Mouse (Mus musculus) limb, embryonic 11.5 days (tissue): ENCODE results near the gene Abr. TPM values are rescaled to one million over a fixed set of nuclear protein-coding genes. Genes with fewer than 3 reads are reported as not detected.
A peak's percentile ranks its signal among the peaks of the same experiment; 100 is the strongest.

ENCODE experiments used
- ATAC-seq: fragments of 200-750 bp; cut with Nextera tagmentation; 2 replicates; pipeline ENCODE4 v1.8.0; 2017; ENCODE audit warnings: low read depth; ENCODE audit not compliant: insufficient number of reproducible peaks, low FRiP score, low TSS enrichment
- DNase-seq: peaks from one replicate; pipeline ENCODE4 v3.0.0-alpha.2; 2015; ENCODE audit warnings: low spot score
- H3K27ac ChIP-seq: fragments of 300-500 bp; sonication (generic); replicated peaks from 2 replicates; pipeline ENCODE4 v1.5.1; 2014; ENCODE audit warnings: low read depth, mild to moderate bottlenecking, low read length
- H3K27me3 ChIP-seq: fragments of 300-500 bp; sonication (generic); 2 replicates; pipeline ENCODE4 v1.6.1; 2014; ENCODE audit warnings: mild to moderate bottlenecking, low read length, mixed read lengths; ENCODE audit not compliant: control insufficient read depth, insufficient read depth
- H3K36me3 ChIP-seq: fragments of 300-500 bp; sonication (generic); 2 replicates; pipeline ENCODE4 v1.6.1; 2014; ENCODE audit warnings: mild to moderate bottlenecking, low read length, moderate library complexity, mixed read lengths; ENCODE audit not compliant: control insufficient read depth, insufficient read depth
- H3K4me1 ChIP-seq: fragments of 300-500 bp; sonication (generic); 2 replicates; pipeline ENCODE4 v1.6.1; 2014; ENCODE audit warnings: low read length, mixed read lengths; ENCODE audit not compliant: control insufficient read depth, insufficient read depth
- H3K4me2 ChIP-seq: fragments of 300-500 bp; sonication (generic); 2 replicates; pipeline ENCODE4 v1.6.1; 2014; ENCODE audit warnings: low read depth, mild to moderate bottlenecking, moderate library complexity; ENCODE audit not compliant: severe bottlenecking
- H3K4me3 ChIP-seq: fragments of 300-500 bp; sonication (generic); 2 replicates; pipeline ENCODE4 v1.5.1; 2014; ENCODE audit warnings: low read depth, low read length
- H3K9ac ChIP-seq: fragments of 300-500 bp; sonication (generic); 2 replicates; pipeline ENCODE4 v1.6.1; 2014; ENCODE audit warnings: mild to moderate bottlenecking, low read length
- H3K9me3 ChIP-seq: fragments of 300-500 bp; sonication (generic); 2 replicates; pipeline ENCODE4 v1.6.1; 2016; ENCODE audit warnings: low read length; ENCODE audit not compliant: control insufficient read depth
- WGBS: fragments of 180-500 bp; shearing (Covaris S2); extraction: QIAGEN DNeasy Blood & Tissue Kit; methylation state at CpG from one replicate; pipeline ENCODE4 v1.1.7; 2014; 5-methylcytosine and 5-hydroxymethylcytosine counted together
- polyA plus RNA-seq: library from polyadenylated mRNA; unstranded; fragments of >200 nt; fragmentation: Nextera tagmentation; extraction: Ambion mirVana; gene quantifications from 2 replicates; pipeline ENCODE4 v1.2.1, GENCODE M21; 2014

Abr gene
- polyA plus RNA-seq, 1 experiment from 2014 or later = 45.2 TPM

- peak overlapping the region; percentile 82 for H3K4me3 ChIP-seq
- H3K27me3 ChIP-seq = no peaks in the 10 kb centered on the region
- ATAC-seq (no peak), DNase-seq (no peak)
- 4% methylated on average over 10 of the region's 10 CpGs for WGBS
- H3K4me1 ChIP-seq = peaks cover 39% of the 10 kb centered on the region
- peak overlapping the region; percentile 92 for H3K4me2 ChIP-seq
- H3K9ac ChIP-seq = peak overlapping the region; percentile 88
- H3K9me3 ChIP-seq = no peaks in the 10 kb centered on the region
- no peaks in the 10 kb centered on the region for H3K36me3 ChIP-seq
- no peak overlapping the region for H3K27ac ChIP-seq
Observed at GRCm38 (mm10) chr11:76570201-76570731, 51.8 kb downstream of the Abr start.

- Histone ChIP-seq H3K36me3 (no peaks in the 10 kb centered on the region), H3K4me1 (peaks cover 39% of the 10 kb centered on the region), H3K9me3 (no peaks in the 10 kb centered on the region), H3K9ac (no peak overlapping the region), H3K4me2 (peak overlapping the region; percentile 92), H3K27ac (no peak overlapping the region), H3K4me3 (peak overlapping the region; percentile 82; the same call in 1 of the 2 replicates), H3K27me3 (no peaks in the 10 kb centered on the region)
- ATAC-seq (no peak), DNase-seq (no peak)
- WGBS = 35% methylated on average over 3 of the region's 3 CpGs
Observed at GRCm38 (mm10) chr11:76569436-76569835, 52.7 kb downstream of the Abr start.

GRCm38 (mm10) chr11:76566081-76566480 lies 56.0 kb downstream of the Abr start:
- H3K27me3 ChIP-seq = no peaks in the 10 kb centered on the region
- H3K4me1 ChIP-seq = peaks cover 32% of the 10 kb centered on the region
- DNase-seq = no peak
- WGBS = 53% methylated on average over 3 of the region's 3 CpGs
- no peaks in the 10 kb centered on the region for H3K9me3 ChIP-seq
- H3K36me3 ChIP-seq = no peaks in the 10 kb centered on the region
- H3K4me2 ChIP-seq = no peak overlapping the region
- no peak overlapping the region for H3K4me3 ChIP-seq
- ATAC-seq = no peak
- no peak overlapping the region for H3K9ac ChIP-seq
- no peak overlapping the region for H3K27ac ChIP-seq

- no peak overlapping the region for H3K4me2 ChIP-seq
- H3K9me3 ChIP-seq = no peaks in the 10 kb centered on the region
- no peaks in the 10 kb centered on the region for H3K27me3 ChIP-seq
- no peaks in the 10 kb centered on the region for H3K36me3 ChIP-seq
- DNase-seq (no peak), ATAC-seq (no peak)
- no peak overlapping the region for H3K27ac ChIP-seq
- H3K9ac ChIP-seq = no peak overlapping the region
- H3K4me1 ChIP-seq = peaks cover 14% of the 10 kb centered on the region
- 38% methylated on average over 3 of the region's 3 CpGs for WGBS
- no peak overlapping the region for H3K4me3 ChIP-seq
Observed at GRCm38 (mm10) chr11:76562584-76562983, 59.5 kb downstream of the Abr start.

GRCm38 (mm10) chr11:76562165-76562564 lies 59.9 kb downstream of the Abr start:
- Histone ChIP-seq H3K9ac (no peak overlapping the region), H3K27me3 (no peaks in the 10 kb centered on the region), H3K27ac (no peak overlapping the region), H3K36me3 (no peaks in the 10 kb centered on the region), H3K9me3 (no peaks in the 10 kb centered on the region), H3K4me1 (peaks cover 11% of the 10 kb centered on the region), H3K4me3 (no peak overlapping the region), H3K4me2 (no peak overlapping the region)
- ATAC-seq (no peak), DNase-seq (no peak)
- WGBS = 34% methylated on average over 4 of the region's 4 CpGs

GRCm38 (mm10) chr11:76557837-76558236 lies 64.3 kb downstream of the Abr start:
- no peaks in the 10 kb centered on the region for H3K9me3 ChIP-seq
- H3K4me3 ChIP-seq = no peak overlapping the region
- no peak overlapping the region for H3K9ac ChIP-seq
- no peak overlapping the region for H3K27ac ChIP-seq
- ATAC-seq = no peak
- H3K36me3 ChIP-seq = no peaks in the 10 kb centered on the region
- no peaks in the 10 kb centered on the region for H3K27me3 ChIP-seq
- H3K4me2 ChIP-seq = no peak overlapping the region
- DNase-seq = no peak
- 62% methylated on average over 4 of the region's 4 CpGs for WGBS
- H3K4me1 ChIP-seq = no peaks in the 10 kb centered on the region; the same call in 1 of the 2 replicates

- ATAC-seq (no peak), DNase-seq (no peak)
- H3K4me1 ChIP-seq = peaks cover 10% of the 10 kb centered on the region
- WGBS = 95% methylated on average over 4 of the region's 4 CpGs
- no peak overlapping the region for H3K4me3 ChIP-seq
- H3K27me3 ChIP-seq = no peaks in the 10 kb centered on the region
- H3K4me2 ChIP-seq = no peak overlapping the region
- H3K9me3 ChIP-seq = no peaks in the 10 kb centered on the region
- no peaks in the 10 kb centered on the region; the same call in 1 of the 2 replicates for H3K36me3 ChIP-seq
- H3K27ac ChIP-seq = no peak overlapping the region
- no peak overlapping the region for H3K9ac ChIP-seq
Observed at GRCm38 (mm10) chr11:76548153-76548721, 73.9 kb downstream of the Abr start.

- WGBS = 69% methylated on average over 5 of the region's 5 CpGs
- no peak overlapping the region for H3K27ac ChIP-seq
- no peak overlapping the region for H3K9ac ChIP-seq
Observed at GRCm38 (mm10) chr11:76547420-76547819, 74.7 kb downstream of the Abr start.

GRCm38 (mm10) chr11:76546431-76546830 lies 75.7 kb downstream of the Abr start:
- H3K9me3 ChIP-seq = no peaks in the 10 kb centered on the region
- peaks cover 10% of the 10 kb centered on the region for H3K4me1 ChIP-seq
- 77% methylated on average over 4 of the region's 4 CpGs for WGBS
- H3K4me2 ChIP-seq = no peak overlapping the region
- no peaks in the 10 kb centered on the region; the same call in 1 of the 2 replicates for H3K36me3 ChIP-seq
- H3K27me3 ChIP-seq = no peaks in the 10 kb centered on the region
- no peak for ATAC-seq
- no peak for DNase-seq
- no peak overlapping the region for H3K9ac ChIP-seq
- H3K4me3 ChIP-seq = no peak overlapping the region
- H3K27ac ChIP-seq = no peak overlapping the region

More at GRCm38 (mm10) chr11:76547420-76547819, 74.7 kb downstream of the Abr start:
- Histone ChIP-seq H3K4me2 (no peak overlapping the region), H3K36me3 (no peaks in the 10 kb centered on the region; the same call in 1 of the 2 replicates), H3K4me1 (peaks cover 10% of the 10 kb centered on the region), H3K9me3 (no peaks in the 10 kb centered on the region), H3K4me3 (no peak overlapping the region), H3K27me3 (no peaks in the 10 kb centered on the region)
- ATAC-seq = no peak
- no peak for DNase-seq
